ENCODE assay signal across 8 mouse cellular contexts in the genomic region with DNA sequence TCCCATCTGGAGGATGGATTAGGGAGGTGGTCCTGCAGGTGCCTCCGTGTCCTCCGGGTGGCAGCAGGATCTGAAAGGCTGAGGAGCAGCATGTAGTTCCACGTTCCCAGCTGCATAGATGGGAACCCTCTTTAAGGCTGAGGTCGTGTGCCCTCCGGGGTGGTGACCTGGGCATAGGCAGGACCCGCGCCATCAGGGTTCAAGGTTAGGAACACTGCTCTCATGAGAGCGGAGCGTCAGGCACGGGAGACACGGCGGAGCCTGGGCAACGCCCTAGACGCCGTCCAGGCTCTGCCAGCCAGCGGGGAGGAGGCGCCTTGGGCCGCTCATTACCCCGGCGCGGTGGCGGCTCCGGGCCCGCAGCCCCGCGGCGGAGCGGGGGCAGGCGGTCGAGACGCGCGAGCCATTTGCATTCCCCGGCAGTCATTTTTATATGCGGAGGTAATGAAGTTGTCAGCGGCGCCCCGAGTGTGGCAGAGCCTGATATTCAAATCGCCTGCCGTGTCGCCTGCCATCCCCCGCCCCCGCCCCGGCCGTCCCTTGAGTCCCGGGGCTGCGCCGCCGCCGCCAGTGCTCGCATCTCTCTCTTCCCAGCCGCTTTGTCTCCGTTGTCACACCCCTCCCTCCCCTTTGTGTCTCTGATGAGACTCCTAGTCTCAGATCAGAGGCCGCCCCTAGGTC.
DNase-seq lines count a peak whose midpoint lies in the region; ATAC-seq and TF ChIP-seq lines count a peak whose summit lies in the region.

No protein-coding gene starts in this region.

- H3K27me3 ChIP-seq in forebrain, postnatal 0 days (ENCODE audit: insufficient read depth, low read length), result no peaks in the 10 kb centered on the region
- H3K27me3 ChIP-seq in hindbrain, embryonic 14.5 days (ENCODE audit: control insufficient read depth, insufficient read depth, low read length), result no peaks in the 10 kb centered on the region

- WGBS in forebrain, postnatal 0 days, result 3% methylated on average over 54 of the region's 54 CpGs
- WGBS in hindbrain, embryonic 14.5 days, result under 1% methylated on average over 54 of the region's 54 CpGs

- DNase-seq in NIH3T3 (ENCODE audit: low read depth), result peak; percentile 28
- peak; percentile 76 for DNase-seq in cerebellum, adult 18-20 months
- peak; percentile 87 for DNase-seq in forebrain, postnatal 0 days
- DNase-seq in hindbrain, embryonic 14.5 days (ENCODE audit: low spot score), result peak; percentile 69
- DNase-seq in left cerebral cortex, adult 11 months (ENCODE audit: low spot score), result peak; percentile 54
- DNase-seq in lung, postnatal 14 days, result peak; percentile 56
- DNase-seq in retina, embryonic 14.5 days (ENCODE audit: low spot score), result peak; percentile 73

- peak overlapping the region; percentile 85 for H3K9ac ChIP-seq in forebrain, postnatal 0 days
- peak overlapping the region; percentile 82 for H3K9ac ChIP-seq in hindbrain, embryonic 14.5 days

- no peaks in the 10 kb centered on the region for H3K9me3 ChIP-seq in forebrain, postnatal 0 days (ENCODE audit: low read length)
- H3K9me3 ChIP-seq in hindbrain, embryonic 14.5 days (ENCODE audit: control insufficient read depth, low read length), result no peaks in the 10 kb centered on the region

- peak; percentile 97 for ATAC-seq in forebrain, postnatal 0 days
- peak; percentile 88 for ATAC-seq in hindbrain, embryonic 14.5 days (ENCODE audit: low FRiP score)
- ATAC-seq in inflammation-experienced regulatory T-cells, adult 6 months, result no peak

- peak overlapping the region; percentile 96 for H3K4me2 ChIP-seq in forebrain, postnatal 0 days (ENCODE audit: low read depth)
- H3K4me2 ChIP-seq in hindbrain, embryonic 14.5 days (replicated peaks), result peak overlapping the region; percentile 92

- peak overlapping the region; percentile 94 for H3K27ac ChIP-seq in forebrain, postnatal 0 days (ENCODE audit: low read depth, low read length)
- H3K27ac ChIP-seq in hindbrain, embryonic 14.5 days, result peak overlapping the region; percentile 95

- peak; percentile 86 for TF ChIP-seq CTCF in forebrain, postnatal 0 days (IDR thresholded peaks at IDR 0.05; ENCODE audit: low read depth)

- H3K4me3 ChIP-seq in forebrain, postnatal 0 days (ENCODE audit: low read depth, low read length), result peak overlapping the region; percentile 50
- peak overlapping the region; percentile 41 for H3K4me3 ChIP-seq in hindbrain, embryonic 14.5 days (replicated peaks; ENCODE audit: low read length)

- 0 out of 2 replicates have a peak, but pooled peaks cover 2% of the 10 kb centered on the region for H3K4me1 ChIP-seq in forebrain, postnatal 0 days (ENCODE audit: insufficient read depth)
- H3K4me1 ChIP-seq in hindbrain, embryonic 14.5 days (replicated peaks; ENCODE audit: control insufficient read depth, insufficient read depth, low read length), result peaks cover 8% of the 10 kb centered on the region

- H3K36me3 ChIP-seq in forebrain, postnatal 0 days (ENCODE audit: insufficient read depth), result no peaks in the 10 kb centered on the region
- no peaks in the 10 kb centered on the region for H3K36me3 ChIP-seq in hindbrain, embryonic 14.5 days (replicated peaks; ENCODE audit: control insufficient read depth, insufficient read depth)

Comparison
In these comparisons a context has a peak if more than half of its experiments do, and no peak if none do; other contexts are left out.
1. DNase-seq: peak in every context shown above with its lines; median percentile 87 in forebrain, postnatal 0 days; 76 in cerebellum, adult 18-20 months; 73 in retina, embryonic 14.5 days; 69 in hindbrain, embryonic 14.5 days; 56 in lung, postnatal 14 days; 54 in left cerebral cortex, adult 11 months; 28 in NIH3T3.